Mouse (Mus musculus) bone marrow, adult 2 months (tissue): ENCODE measurements around the gene Gm5129. TPM values are rescaled to one million over a fixed set of nuclear protein-coding genes. Genes with fewer than 3 reads are reported as not detected.
"Not testable (repeated sequence)": the region's sequence is repeated elsewhere in the genome, so short reads cannot be mapped to it uniquely, and the experiment has no call there.

Source experiments
- H3K27ac ChIP-seq: fragments of 200-500 bp; 2 replicates; pipeline ENCODE4 v1.5.1; 2012; ENCODE audit warnings: low read depth, mild to moderate bottlenecking, control low read depth, inconsistent platforms, low read length; ENCODE audit not compliant: control insufficient read depth, poor library complexity, insufficient read depth
- H3K4me1 ChIP-seq: fragments of 200-500 bp; 2 replicates; pipeline ENCODE4 v1.6.1; 2011; ENCODE audit warnings: low read length; ENCODE audit not compliant: control insufficient read depth, insufficient read depth
- H3K4me3 ChIP-seq: fragments of 200-500 bp; replicated peaks from 2 replicates; pipeline ENCODE3; 2011; ENCODE audit warnings: mild to moderate bottlenecking, low read depth, low read length, control low read depth; ENCODE audit not compliant: control insufficient read depth
- CTCF ChIP-seq: fragments of 200-500 bp; IDR thresholded peaks from 2 replicates; pipeline ENCODE4 v1.5.1; 2011; ENCODE audit warnings: low read length, control low read depth; ENCODE audit not compliant: control insufficient read depth, insufficient read depth
- POLR2A ChIP-seq: fragments of 200-500 bp; IDR thresholded peaks from 2 replicates; pipeline ENCODE4 v1.6.1; 2011; ENCODE audit warnings: low read depth, mild to moderate bottlenecking, control low read depth, low read length, borderline replicate concordance; ENCODE audit not compliant: control insufficient read depth
- WGBS: fragments of 180-500 bp; shearing (Covaris S2); methylation state at CpG from one replicate; pipeline ENCODE4 v1.1.7; 2018; 5-methylcytosine and 5-hydroxymethylcytosine counted together
- polyA plus RNA-seq: library from polyadenylated mRNA; stranded (reverse); fragments of >200 nt; gene quantifications from 2 replicates; pipeline ENCODE4 v1.2.4, GENCODE M21; 2011; ENCODE audit warnings: low replicate concordance; ENCODE audit not compliant: missing spikeins, insufficient read depth, insufficient read length

Gm5129 gene
- polyA plus RNA-seq, 1 experiment: not detected

DNA sequence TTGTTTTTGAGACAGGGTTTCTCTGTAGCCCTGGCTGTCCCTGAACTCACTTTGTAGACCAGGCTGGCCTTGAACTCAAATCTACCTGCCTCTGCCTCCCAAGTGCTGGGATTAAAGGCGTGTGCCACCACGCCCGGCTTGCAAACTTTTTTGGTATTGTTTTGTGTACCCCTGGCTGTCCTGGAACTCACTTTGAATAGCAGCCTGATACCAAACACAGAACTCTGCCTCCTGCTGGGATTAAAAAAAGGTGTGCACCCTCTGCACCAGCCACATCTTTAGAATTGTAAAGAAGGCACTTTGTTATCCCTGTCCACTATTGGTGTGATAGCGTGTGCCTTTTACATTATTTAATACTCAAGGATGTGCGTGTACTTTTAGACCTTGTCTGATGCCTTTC, 1.7 kb upstream of the Gm5129 start:
- no peak overlapping the region for H3K4me3 ChIP-seq
- TF ChIP-seq POLR2A (no peak), CTCF (no peak)
- WGBS: 78% methylated on average over 5 of the region's 5 CpGs
- H3K4me1 ChIP-seq: peaks cover 3% of the 10 kb centered on the region; the same call in 1 of the 2 replicates
- no peak overlapping the region for H3K27ac ChIP-seq

- Histone ChIP-seq H3K4me3 (peak overlapping the region; percentile 49), H3K27ac (no peak overlapping the region), H3K4me1 (peaks cover 3% of the 10 kb centered on the region; the same call in 1 of the 2 replicates)
- TF ChIP-seq POLR2A: no peak
- TF ChIP-seq CTCF: no peak
- WGBS: 30% methylated on average over 9 of the region's 9 CpGs
Measured at GRCm38 (mm10) chr5:29736942-29737341, 1.2 kb upstream of the Gm5129 start.

GRCm38 (mm10) chr5:29736073-29736900, 551 bp upstream of the Gm5129 start:
- H3K4me1 ChIP-seq: peaks cover 3% of the 10 kb centered on the region; the same call in 1 of the 2 replicates
- TF ChIP-seq CTCF: no peak
- TF ChIP-seq POLR2A: no peak
- peak overlapping the region; percentile 92 for H3K27ac ChIP-seq
- under 1% methylated on average over 48 of the region's 48 CpGs for WGBS
- peak overlapping the region; percentile 83 for H3K4me3 ChIP-seq

DNA sequence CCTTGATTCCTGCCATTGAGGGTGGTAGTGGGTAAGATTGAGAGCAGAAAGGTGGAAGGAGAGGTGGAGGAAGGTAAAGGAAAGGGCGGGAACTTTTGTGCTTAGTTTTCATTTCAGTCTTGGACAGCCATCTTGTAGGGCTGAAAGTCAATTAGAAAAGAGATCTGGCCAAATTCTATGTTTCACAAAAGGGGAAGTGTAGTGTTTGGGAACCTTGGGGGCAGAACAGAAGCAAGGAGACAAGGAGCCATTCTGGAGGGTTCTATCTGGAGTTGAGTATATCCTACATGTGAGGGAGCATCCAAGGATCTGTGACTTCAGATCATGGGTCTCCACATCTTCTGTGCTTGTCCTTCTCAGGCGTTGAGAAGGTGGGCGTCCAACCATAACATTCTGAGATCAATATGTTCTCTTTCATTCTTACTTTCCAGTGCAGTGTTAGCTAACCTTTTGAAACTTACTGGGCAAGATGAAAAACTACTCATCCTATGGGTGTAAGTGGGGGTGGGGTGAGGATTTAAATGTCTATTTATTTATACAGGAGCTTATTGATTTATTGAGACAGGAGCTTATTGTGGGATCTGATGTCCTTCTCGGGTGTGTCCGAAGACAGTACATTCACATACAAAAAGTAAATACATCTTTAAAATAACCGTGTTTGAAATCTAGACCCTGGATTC, 765 bp downstream of the Gm5129 start:
- Histone ChIP-seq H3K4me1 (peaks cover 3% of the 10 kb centered on the region; the same call in 1 of the 2 replicates), H3K27ac (peak overlapping the region; percentile 92), H3K4me3 (peak overlapping the region; percentile 83)
- WGBS: 43% methylated on average over 6 of the region's 6 CpGs
- no peak for TF ChIP-seq CTCF
- TF ChIP-seq POLR2A: no peak

DNA sequence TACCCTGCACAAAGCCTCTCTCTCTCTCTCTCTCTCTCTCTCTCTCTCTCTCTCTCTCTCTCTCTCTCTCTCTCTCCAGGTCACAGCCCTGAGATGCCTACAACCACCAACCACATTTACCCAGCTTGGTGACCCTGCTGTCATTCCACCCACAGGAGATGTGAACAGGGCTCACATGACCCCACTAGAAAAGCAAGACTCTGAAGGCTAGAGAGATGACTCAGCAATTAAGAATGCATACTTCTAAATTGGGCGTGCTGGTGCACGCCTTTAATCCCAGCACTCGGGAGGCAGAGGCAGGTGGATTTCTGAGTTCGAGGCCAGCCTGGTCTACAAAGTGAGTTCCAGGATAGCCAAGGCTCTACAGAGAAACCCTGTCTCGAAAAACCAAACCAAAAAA, 9.7 kb downstream of the Gm5129 start:
- H3K27ac ChIP-seq, H3K4me3 ChIP-seq, H3K4me1 ChIP-seq: not testable (repeated sequence)
- 68% methylated on average over 5 of the region's 5 CpGs for WGBS

GRCm38 (mm10) chr5:29725369-29725768, 10.4 kb downstream of the Gm5129 start:
- Histone ChIP-seq H3K4me1 (no peaks in the 10 kb centered on the region), H3K4me3 (no peak overlapping the region), H3K27ac (no peak overlapping the region)
- TF ChIP-seq CTCF (no peak), POLR2A (no peak)
- WGBS: 91% methylated on average over 2 of the region's 2 CpGs

GRCm38 (mm10) chr5:29721159-29721558, 14.6 kb downstream of the Gm5129 start:
- no peak overlapping the region for H3K4me3 ChIP-seq
- no peaks in the 10 kb centered on the region for H3K4me1 ChIP-seq
- no peak overlapping the region for H3K27ac ChIP-seq
- WGBS: 50% methylated on average over 1 of the region's 1 CpGs
- TF ChIP-seq CTCF (no peak), POLR2A (no peak)

DNA sequence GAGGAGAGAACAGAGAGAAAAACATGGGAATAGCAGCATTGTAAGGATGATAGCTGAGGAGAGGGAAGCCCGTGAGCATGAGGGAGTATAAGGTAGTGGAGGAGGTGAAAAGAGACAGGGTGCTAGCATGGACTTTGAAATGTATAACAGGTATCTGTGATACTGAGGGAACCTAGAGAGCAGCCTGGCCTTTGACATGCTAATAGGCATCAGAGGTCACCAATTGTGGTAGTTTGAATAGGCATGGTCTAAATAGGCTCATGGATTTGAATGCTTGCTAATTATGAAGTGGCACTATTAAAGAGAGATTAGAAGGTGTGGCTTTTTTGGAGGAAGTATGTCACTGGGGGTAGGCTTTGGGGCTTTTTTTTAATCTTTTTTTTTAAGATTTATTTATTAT, 22.8 kb downstream of the Gm5129 start:
- 73% methylated on average over 1 of the region's 1 CpGs for WGBS
- no peak overlapping the region for H3K27ac ChIP-seq
- TF ChIP-seq CTCF (no peak), POLR2A (no peak)
- H3K4me1 ChIP-seq: no peaks in the 10 kb centered on the region
- no peak overlapping the region for H3K4me3 ChIP-seq

DNA sequence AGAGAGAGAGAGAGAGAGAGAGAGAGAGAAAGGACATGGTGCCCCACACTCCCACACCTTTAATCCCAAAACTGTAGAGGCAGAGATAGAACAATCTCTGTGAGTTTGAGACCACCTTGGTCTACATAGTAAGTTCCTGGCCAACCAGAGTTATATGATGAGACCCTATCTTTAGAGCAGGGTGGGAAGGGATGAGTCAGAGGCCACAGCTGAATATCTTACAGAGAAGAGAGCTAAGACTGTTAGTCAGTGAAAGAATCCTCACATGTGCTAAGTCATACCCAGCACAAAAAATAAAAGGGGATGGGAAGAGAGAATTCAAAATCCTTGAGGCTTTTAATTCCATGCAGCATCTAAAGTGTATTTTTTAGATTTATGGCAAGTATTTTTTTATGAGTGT, 24.1 kb downstream of the Gm5129 start:
- no peaks in the 10 kb centered on the region for H3K4me1 ChIP-seq
- no peak overlapping the region for H3K27ac ChIP-seq
- no peak overlapping the region for H3K4me3 ChIP-seq
- TF ChIP-seq CTCF (no peak), POLR2A (no peak)
